Comparison of ENCODE assay signal across 19 mouse cellular contexts in genomic region chr19:44331911-44332310, GRCm38 (mm10). TPM values are rescaled to one million over a fixed set of nuclear protein-coding genes. Genes with fewer than 3 reads are reported as not detected.
DNase-seq lines count a peak whose midpoint lies in the region; ATAC-seq and TF ChIP-seq lines count a peak whose summit lies in the region.
"Had no signal": no experiment of that assay in that cellular context is flagged by ENCODE, and none has a peak within 500 bp of the region (broad histone marks: within the 10 kb centered on the region; RNA-seq: fewer than 3 reads in every experiment).

No protein-coding gene starts in this region.

- no peak overlapping the region for H3K9ac ChIP-seq in heart, embryonic 13.5 days
- no peak overlapping the region for H3K9ac ChIP-seq in hindbrain, postnatal 0 days (replicated peaks; ENCODE audit: low read length)
- H3K9ac ChIP-seq: embryonic facial prominence, embryonic 15.5 days; forebrain, embryonic 12.5 days; hindbrain, embryonic 13.5 days; limb, embryonic 13.5 days; liver, embryonic 15.5 days had no signal

- H3K4me1 ChIP-seq in heart, embryonic 13.5 days: peaks cover 41% of the 10 kb centered on the region
- no peaks in the 10 kb centered on the region for H3K4me1 ChIP-seq in hindbrain, postnatal 0 days (ENCODE audit: insufficient read depth, low read length)
- H3K4me1 ChIP-seq: forebrain, embryonic 12.5 days; limb, embryonic 13.5 days; liver, embryonic 15.5 days; midbrain, embryonic 10.5 days had no signal

- 74% methylated on average over 5 of the region's 5 CpGs for WGBS in heart, embryonic 13.5 days
- WGBS in hindbrain, postnatal 0 days: 68% methylated on average over 5 of the region's 5 CpGs

- H3K9me3 ChIP-seq in heart, embryonic 13.5 days: no peaks in the 10 kb centered on the region; the same call in 1 of the 2 replicates
- H3K9me3 ChIP-seq in hindbrain, postnatal 0 days (ENCODE audit: low read length): no peaks in the 10 kb centered on the region
- H3K9me3 ChIP-seq: embryonic facial prominence, embryonic 15.5 days; forebrain, embryonic 12.5 days; hindbrain, embryonic 13.5 days; limb, embryonic 13.5 days; liver, embryonic 15.5 days; midbrain, embryonic 10.5 days had no signal

- no peak for ATAC-seq in heart, embryonic 13.5 days (ENCODE audit: extremely low read depth, insufficient number of reproducible peaks, low FRiP score, low TSS enrichment)
- no peak for ATAC-seq in hindbrain, postnatal 0 days
- ATAC-seq: intestine, embryonic 16.5 days had no signal

- peak overlapping the region; percentile 55; the same call in 1 of the 2 replicates for H3K27ac ChIP-seq in heart, embryonic 13.5 days (replicated peaks)
- no peak overlapping the region for H3K27ac ChIP-seq in hindbrain, postnatal 0 days
- H3K27ac ChIP-seq: embryonic facial prominence, embryonic 15.5 days; forebrain, embryonic 12.5 days; hindbrain, embryonic 13.5 days; limb, embryonic 13.5 days; liver, embryonic 15.5 days; midbrain, embryonic 10.5 days had no signal

- DNase-seq in adrenal gland, adult 2 months: peak; percentile 62
- DNase-seq in adrenal gland, adult 18-20 months (ENCODE audit: low spot score in 2 of 2): no peak
- DNase-seq in heart, postnatal 36 days: no peak
- peak; percentile 65 for DNase-seq in adipocyte (ENCODE audit: low spot score)
- peak; percentile 48 for DNase-seq in skeletal muscle tissue, adult 2 months (ENCODE audit: low read depth, low spot score)
- no peak for DNase-seq in hindbrain, postnatal 0 days (ENCODE audit: low spot score)
- no peak for DNase-seq in urinary bladder, postnatal 25 days (ENCODE audit: low spot score)
- DNase-seq: cerebellum, postnatal 36 days; lung, postnatal 14 days; thymus, adult 18-20 months had no signal

- no peak overlapping the region for H3K4me3 ChIP-seq in heart, embryonic 13.5 days
- H3K4me3 ChIP-seq in hindbrain, postnatal 0 days (ENCODE audit: low read length): no peak overlapping the region
- H3K4me3 ChIP-seq: embryonic facial prominence, embryonic 15.5 days; forebrain, embryonic 12.5 days; hindbrain, embryonic 13.5 days; limb, embryonic 13.5 days; liver, embryonic 15.5 days; midbrain, embryonic 10.5 days had no signal

- no peak overlapping the region for H3K4me2 ChIP-seq in heart, embryonic 13.5 days
- no peak overlapping the region for H3K4me2 ChIP-seq in hindbrain, postnatal 0 days (ENCODE audit: low read depth, low read length)
- H3K4me2 ChIP-seq: embryonic facial prominence, embryonic 15.5 days; forebrain, embryonic 12.5 days; hindbrain, embryonic 13.5 days; limb, embryonic 13.5 days; liver, embryonic 15.5 days had no signal

- no peak for TF ChIP-seq CTCF in hindbrain, postnatal 0 days (IDR thresholded peaks at IDR 0.05; ENCODE audit: low read depth)

- intact Hi-C loops in heart, postnatal 36 days (cut with DNase I): no loop called here

- H3K36me3 ChIP-seq in heart, embryonic 13.5 days: peaks cover 7% of the 10 kb centered on the region; the same call in 1 of the 2 replicates
- H3K36me3 ChIP-seq in hindbrain, postnatal 0 days (ENCODE audit: insufficient read depth, low read length): no peaks in the 10 kb centered on the region
- H3K36me3 ChIP-seq: embryonic facial prominence, embryonic 15.5 days; forebrain, embryonic 12.5 days; hindbrain, embryonic 13.5 days; liver, embryonic 15.5 days; midbrain, embryonic 10.5 days had no signal

- no peaks in the 10 kb centered on the region for H3K27me3 ChIP-seq in heart, embryonic 13.5 days (replicated peaks)
- no peaks in the 10 kb centered on the region for H3K27me3 ChIP-seq in hindbrain, postnatal 0 days (ENCODE audit: insufficient read depth, low read length)
- H3K27me3 ChIP-seq: embryonic facial prominence, embryonic 15.5 days; forebrain, embryonic 12.5 days; hindbrain, embryonic 13.5 days; limb, embryonic 13.5 days; liver, embryonic 15.5 days had no signal

RNA-seq across cellular contexts. Expression of gene Scd4, which starts 1.0 kb away (rescaled TPM):
- total RNA-seq in adrenal gland, adult 2 months (2021): 1 to 10 TPM; 5.4 to 9.3 TPM
- 0.19 and 0.29 TPM in 2 replicates for polyA plus RNA-seq in adrenal gland, adult 2 months (2012; rRNA removed)
- total RNA-seq in adrenal gland, adult 18-20 months (2021): 10 to 100 TPM in 1 of 2 experiments, 1 to 10 TPM in 1; 5.2 to 15.0 TPM
- polyA plus RNA-seq in heart, embryonic 13.5 days (2015; fragmentation: Nextera tagmentation; extraction: Ambion mirVana): 0.49 and 0.69 TPM in 2 replicates
- total RNA-seq in heart, postnatal 36 days (2021): 10 to 100 TPM in 1 of 2 experiments, 1 to 10 TPM in 1; 8.2 to 15.2 TPM
- total RNA-seq in hindbrain, postnatal 0 days (2014; rRNA removed): 0.84 and 1.5 TPM in 2 replicates
- polyA plus RNA-seq in hindbrain, postnatal 0 days (2015; fragmentation: Nextera tagmentation; extraction: Ambion mirVana): 0.09 and 0.16 TPM in 2 replicates
- total RNA-seq: monocyte, adult 5-6 weeks had no signal
- polyA plus RNA-seq: liver, embryonic 15.5 days had no signal

RNA-seq across cellular contexts. Expression of gene Scd2, which starts 38.4 kb away (rescaled TPM):
- 1,000 to 10,000 TPM in 1 of 2 experiments, 100 to 1,000 TPM in 1; 845 to 1,065 TPM for total RNA-seq in adrenal gland, adult 2 months (2021)
- polyA plus RNA-seq in adrenal gland, adult 2 months (2012; rRNA removed): 432 and 748 TPM in 2 replicates
- 100 to 1,000 TPM; 836 to 847 TPM for total RNA-seq in adrenal gland, adult 18-20 months (2021)
- polyA plus RNA-seq in heart, embryonic 13.5 days (2015; fragmentation: Nextera tagmentation; extraction: Ambion mirVana): 124 and 130 TPM in 2 replicates
- total RNA-seq in heart, postnatal 36 days (2021): 10 to 100 TPM; 10.7 to 13.0 TPM
- total RNA-seq in hindbrain, postnatal 0 days (2014; rRNA removed): 1,071 and 1,235 TPM in 2 replicates
- polyA plus RNA-seq in hindbrain, postnatal 0 days (2015; fragmentation: Nextera tagmentation; extraction: Ambion mirVana): 274 and 291 TPM in 2 replicates

Comparison
In these comparisons a context has a peak if more than half of its experiments do, and no peak if none do; other contexts are left out.
1. DNase-seq: peak in adrenal gland, adult 2 months (single experiment), adipocyte (single experiment) and skeletal muscle tissue, adult 2 months (single experiment); none in adrenal gland, adult 18-20 months (0 of 2), heart, postnatal 36 days (0 of 2), hindbrain, postnatal 0 days (single experiment) and urinary bladder, postnatal 25 days (single experiment).
2. RNA of gene Scd2, which starts 38.4 kb away (total RNA-seq): 1,071 to 1,235 TPM in hindbrain, postnatal 0 days, 845 to 1,065 TPM in adrenal gland, adult 2 months and 836 to 847 TPM in adrenal gland, adult 18-20 months; 10.7 to 13.0 TPM in heart, postnatal 36 days; every median in the first group is over 10 times any median in the second.